Mouse (Mus musculus) urinary bladder, postnatal 10 days (tissue): ENCODE data around the gene Plin5.

ENCODE experiments used
- DNase-seq: peaks from one replicate; pipeline ENCODE4 v3.0.0; 2022; ENCODE audit warnings: low spot score

Plin5 gene

GRCm38 (mm10) chr17:56133457-56134363 lies 16.3 kb upstream of the Plin5 start:
- DNase-seq: no peak

DNA sequence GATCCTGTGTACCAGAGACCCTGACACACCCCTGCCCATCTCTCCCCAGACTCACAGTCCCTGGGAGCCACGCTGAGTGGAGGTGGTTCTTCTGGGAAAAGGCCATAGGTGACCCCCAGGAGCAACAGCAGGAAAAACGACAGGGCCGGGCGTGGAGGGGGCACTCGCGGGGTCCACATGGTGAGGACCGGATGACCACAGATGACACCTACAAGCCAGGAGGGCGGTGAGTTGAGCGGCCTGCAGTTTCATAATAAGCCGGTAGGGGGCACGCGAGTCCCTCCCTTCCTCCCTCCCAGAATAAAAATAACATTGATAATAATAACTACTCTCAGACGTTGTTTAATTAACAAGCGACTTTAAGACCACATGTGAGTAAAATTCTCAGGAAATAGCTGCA lies 15.3 kb upstream of the Plin5 start:
- DNase-seq: no peak

- DNase-seq: no peak
Observed at GRCm38 (mm10) chr17:56131814-56132213, 14.4 kb upstream of the Plin5 start.

DNA sequence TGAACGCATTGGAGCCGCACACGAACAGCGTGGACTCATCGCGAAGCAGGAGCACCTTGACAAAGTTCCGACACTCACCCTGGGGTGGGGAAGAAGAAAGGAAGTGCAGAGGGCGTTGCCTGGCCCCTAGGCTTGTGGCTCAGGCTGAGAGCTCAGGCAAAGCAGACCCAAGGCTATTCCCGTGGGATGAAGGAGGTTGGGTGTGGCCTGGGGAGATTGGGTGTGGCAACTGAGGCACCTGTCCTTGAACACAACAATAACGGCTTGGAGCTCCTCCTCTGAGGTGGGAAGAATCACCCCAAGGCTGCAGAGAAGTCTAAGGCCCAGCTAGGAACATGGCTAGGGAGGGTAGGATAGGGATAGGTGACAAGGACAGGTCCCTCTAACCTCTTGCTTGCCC lies 13.7 kb upstream of the Plin5 start:
- no peak for DNase-seq

DNA sequence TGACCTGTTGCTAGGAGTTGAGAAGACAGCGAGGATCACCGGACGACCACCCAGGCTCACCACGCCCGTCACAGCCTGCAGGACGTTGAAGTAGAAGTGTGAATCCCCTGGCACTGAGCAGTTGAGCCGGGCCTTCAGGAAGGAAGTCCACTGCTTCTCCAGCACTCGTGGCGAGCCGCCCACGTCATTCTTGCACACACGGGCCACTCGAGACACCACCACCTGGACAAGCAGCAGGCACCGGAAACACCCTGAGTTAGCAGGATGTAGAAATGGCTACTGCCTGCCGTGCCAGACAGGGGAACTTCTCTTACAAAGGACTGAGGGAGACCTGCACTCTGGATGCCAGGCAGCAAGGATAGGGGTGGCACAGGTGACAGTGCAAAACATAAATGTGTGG lies 10.8 kb upstream of the Plin5 start:
- DNase-seq: no peak

- no peak for DNase-seq
Observed at GRCm38 (mm10) chr17:56126175-56126574, 8.8 kb upstream of the Plin5 start.

GRCm38 (mm10) chr17:56125276-56125630 lies 7.9 kb upstream of the Plin5 start:
- no peak for DNase-seq

- DNase-seq: no peak
Observed at GRCm38 (mm10) chr17:56124377-56125275, 7.2 kb upstream of the Plin5 start.

GRCm38 (mm10) chr17:56123681-56124340 lies 6.4 kb upstream of the Plin5 start:
- no peak for DNase-seq

DNA sequence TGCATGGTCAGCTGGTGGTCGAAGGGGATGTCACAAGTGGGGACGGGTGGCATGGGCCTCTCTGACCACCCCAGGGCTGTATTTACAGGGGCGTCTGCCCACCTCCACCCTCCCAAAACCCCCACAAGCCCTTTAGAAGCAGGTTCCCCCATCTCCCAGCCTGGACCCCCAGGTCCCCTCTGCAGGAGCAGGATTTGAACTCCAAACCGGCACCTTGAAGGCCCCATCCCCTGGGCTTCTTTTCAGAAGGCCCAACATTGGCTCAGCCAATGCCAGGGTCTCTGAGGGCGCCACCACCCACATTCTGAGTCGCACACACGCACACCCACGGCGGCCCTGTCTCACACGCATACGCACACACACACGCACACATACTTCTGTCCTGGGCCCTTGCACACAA lies 5.8 kb upstream of the Plin5 start:
- no peak for DNase-seq

- DNase-seq: no peak
Observed at GRCm38 (mm10) chr17:56121826-56122225, 4.4 kb upstream of the Plin5 start, which contains the start of gene Lrg1. Lrg1 (minus strand) TSS chr17:56122001.

- DNase-seq: no peak
Observed at GRCm38 (mm10) chr17:56119981-56120880, 2.8 kb upstream of the Plin5 start.

DNA sequence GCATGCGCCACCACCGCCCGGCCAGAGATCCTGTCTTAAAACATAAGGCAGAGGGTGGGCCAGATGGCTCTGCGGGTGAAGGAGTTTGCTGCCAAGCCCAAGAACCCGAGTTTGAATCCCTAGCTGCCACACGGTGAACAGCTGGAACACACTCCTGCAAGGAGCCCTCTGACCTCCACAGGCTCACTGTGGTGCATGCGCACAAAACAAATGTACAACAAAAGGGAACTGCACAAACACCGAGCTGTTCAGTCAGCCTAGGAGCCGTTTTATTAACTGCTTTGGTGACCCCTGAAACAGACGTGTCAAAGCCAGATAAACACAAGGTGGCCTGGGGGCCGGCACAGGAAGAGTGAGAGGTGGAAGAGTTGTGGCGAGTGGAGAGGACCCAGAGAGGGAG lies 2.0 kb upstream of the Plin5 start:
- DNase-seq: no peak

DNA sequence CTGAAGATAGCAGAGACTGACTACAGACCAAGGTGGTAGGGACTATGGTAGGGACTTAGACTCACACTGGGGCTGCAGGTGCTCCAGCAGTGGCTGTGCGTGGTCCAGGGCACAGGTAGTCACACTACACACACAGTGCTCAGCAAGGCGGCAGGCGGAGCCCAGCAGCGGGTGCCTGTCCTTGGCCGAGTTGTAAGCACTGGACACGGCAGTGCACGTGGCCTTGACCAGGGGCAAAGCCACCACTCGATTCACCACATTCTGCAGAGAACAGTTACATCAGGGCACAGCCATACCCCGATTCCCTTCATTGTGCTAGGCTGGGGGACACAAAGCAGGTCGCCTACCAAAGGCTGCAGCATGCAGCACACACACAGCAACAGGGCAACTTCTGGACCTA lies 1.2 kb downstream of the Plin5 start:
- DNase-seq: no peak

DNA sequence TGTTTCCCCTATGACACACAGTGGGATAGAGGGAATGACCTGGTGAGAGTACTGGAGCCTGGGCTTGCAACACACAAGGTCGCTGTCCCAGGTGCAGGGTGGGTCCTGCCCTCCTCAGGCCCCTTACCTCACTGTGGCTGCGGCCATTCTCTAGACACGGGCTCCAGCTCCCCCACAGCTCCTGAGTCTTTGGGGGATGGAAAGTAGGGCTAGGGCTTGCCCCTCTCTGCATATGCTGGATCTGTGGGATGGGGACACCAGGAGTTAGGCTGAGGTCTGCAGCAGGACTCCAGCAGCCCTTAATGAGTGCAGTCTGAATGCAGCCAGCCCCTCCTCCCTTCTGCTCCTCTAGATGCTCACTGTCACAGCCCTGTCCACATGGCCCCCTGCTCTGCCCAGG lies 4.7 kb downstream of the Plin5 start:
- no peak for DNase-seq

DNA sequence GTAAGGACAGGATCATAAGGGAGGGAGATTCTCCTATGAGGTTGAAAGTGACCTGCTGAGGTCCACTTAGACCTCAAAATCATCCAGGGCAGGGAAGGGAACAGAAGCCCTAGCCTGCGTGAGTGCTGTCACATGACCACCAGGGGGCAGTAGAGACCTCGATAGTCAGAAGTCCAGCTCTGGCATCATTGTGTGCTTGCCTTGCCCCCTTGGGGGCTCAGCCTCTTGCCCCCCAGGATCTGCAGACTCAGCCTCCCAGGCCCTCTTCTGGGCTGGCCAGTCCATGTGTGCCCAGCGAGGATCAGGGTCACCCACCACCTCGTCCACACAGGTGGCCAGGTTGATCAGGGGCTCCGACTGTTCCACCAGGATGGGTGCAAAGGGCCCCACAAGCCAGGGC lies 5.5 kb downstream of the Plin5 start:
- DNase-seq: no peak

GRCm38 (mm10) chr17:56111021-56111420 lies 6.4 kb downstream of the Plin5 start:
- DNase-seq: no peak

- no peak for DNase-seq
Observed at GRCm38 (mm10) chr17:56110571-56110970, 6.8 kb downstream of the Plin5 start.

DNA sequence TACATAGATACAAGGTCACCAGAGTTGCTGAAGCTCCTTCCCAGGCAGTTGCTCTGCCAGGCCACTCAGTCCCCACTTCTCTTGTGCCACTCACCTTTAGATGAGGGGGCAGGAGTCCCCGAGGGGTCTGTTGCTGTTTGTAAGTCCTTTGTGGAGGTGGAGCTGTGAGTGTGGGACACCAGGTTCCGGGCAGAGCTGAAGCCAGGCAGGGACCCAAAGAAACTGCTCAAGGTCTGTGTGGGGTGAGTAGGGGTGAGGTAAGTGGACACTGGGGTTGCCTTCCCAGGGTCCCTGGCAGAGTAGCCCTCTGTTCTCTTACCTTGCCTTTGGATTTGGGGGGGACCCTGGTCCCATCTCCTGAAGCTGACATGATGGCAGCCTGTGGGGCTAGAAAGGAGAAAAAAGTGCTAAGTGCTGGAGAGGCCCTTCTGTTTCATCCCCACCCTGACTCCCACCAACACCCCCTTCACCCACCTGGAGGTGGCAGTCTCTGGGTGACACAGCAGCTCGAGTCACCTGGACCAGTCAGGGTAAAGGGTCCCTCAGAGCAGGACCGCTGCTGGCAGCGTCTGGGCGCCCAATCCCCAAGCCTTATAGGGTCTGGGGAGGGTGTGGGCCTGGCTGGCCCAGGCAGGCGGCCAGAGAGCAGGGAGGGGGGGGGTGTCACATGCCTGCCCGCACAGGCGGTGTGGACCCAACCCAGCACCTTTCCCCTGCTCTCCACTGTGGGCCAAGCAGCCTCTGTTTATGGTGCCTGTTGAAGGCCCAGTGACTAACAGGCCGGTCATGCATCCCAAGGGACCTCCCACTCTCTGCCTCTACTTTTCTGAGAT lies 8.0 kb downstream of the Plin5 start, which contains the start of gene Plin4:
Plin4 (minus strand) TSS at position 585 of the 833 bp plus-strand sequence.
- no peak for DNase-seq

DNA sequence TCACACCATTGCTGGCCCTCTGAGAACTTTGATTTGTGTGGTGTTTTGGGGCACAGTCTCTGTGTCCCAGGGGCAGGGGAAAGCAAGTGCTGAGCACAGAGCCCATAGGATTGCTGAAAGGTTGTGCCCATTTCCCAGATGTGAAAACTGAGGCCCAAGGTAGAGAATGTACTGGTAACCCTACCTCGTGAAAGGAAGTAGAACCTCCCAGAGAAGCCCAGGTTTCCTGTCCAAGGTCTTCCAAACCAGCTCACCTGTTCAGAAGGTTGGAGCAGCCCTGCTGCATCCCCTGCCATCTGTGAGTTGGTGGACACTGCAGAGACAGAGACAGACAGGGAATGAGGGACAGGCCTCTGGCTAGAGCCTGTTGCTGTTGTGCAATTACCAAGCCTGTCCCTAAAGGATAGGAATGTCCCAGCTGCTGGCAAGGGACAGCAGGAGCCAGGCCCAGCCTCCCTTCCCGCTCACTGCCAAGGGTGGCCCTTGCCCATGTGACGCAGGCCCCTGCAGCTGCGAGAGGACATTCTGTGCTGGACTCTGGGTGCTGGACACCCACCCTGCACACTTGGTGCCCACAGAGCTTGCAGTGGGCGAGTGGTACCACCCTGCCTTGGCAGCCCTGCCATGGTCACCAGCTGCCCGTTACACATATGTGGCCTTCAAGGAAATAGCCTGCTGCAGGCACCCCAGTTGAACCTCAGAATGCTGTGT lies 8.9 kb downstream of the Plin5 start:
- DNase-seq: no peak
